Mouse (Mus musculus) lung, adult 18-20 months (tissue): ENCODE results near the gene Adprm.
A peak's percentile ranks its signal among the peaks of the same experiment; 100 is the strongest.
"Not testable (repeated sequence)": the region's sequence is repeated elsewhere in the genome, so short reads cannot be mapped to it uniquely, and the experiment has no call there.

Source experiments
- DNase-seq, 2 experiments: peaks; one replicate each; pipeline ENCODE4 v3.0.0; 2022; ENCODE audit warnings: mixed read lengths in 2 of 2

Adprm gene

DNA sequence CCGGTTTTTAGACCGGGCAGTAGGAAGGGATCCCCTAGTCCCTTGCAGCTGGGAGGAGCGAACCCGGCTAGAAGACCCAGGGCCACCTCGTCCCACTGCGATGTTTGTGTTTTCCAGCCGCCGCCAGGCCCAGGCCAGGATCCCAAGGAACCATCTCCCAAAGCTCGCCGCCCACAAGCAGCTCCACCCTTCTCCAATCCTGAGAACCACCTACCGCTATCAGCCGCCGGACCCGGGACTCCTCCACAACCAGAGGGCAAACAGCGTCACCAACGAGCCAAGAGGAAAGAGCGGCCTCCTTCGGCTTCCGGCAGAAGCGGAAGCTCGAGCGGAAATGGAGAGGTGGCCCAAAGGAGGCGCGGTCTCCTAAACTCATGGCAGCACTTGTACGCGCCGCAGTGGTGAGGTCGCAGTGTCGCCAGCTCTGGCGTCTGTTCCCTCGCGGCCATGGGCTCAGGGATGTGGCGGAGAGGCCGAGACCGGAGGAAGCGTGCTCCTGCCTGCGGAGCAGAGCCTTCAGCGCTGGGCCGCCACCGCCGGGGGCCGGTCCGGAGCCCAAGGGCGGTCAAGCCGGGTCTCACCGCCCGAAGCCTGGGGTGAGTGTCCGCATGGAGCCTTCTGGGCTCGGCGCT, at the start of gene Adprm, which contains the start of gene Sco1:
Adprm (minus strand) TSS at position 274 of the 632 bp plus-strand sequence.
Sco1 (plus strand) TSS at position 350 of the 632 bp plus-strand sequence.
- peak; percentile 93 to 95 for DNase-seq

DNA sequence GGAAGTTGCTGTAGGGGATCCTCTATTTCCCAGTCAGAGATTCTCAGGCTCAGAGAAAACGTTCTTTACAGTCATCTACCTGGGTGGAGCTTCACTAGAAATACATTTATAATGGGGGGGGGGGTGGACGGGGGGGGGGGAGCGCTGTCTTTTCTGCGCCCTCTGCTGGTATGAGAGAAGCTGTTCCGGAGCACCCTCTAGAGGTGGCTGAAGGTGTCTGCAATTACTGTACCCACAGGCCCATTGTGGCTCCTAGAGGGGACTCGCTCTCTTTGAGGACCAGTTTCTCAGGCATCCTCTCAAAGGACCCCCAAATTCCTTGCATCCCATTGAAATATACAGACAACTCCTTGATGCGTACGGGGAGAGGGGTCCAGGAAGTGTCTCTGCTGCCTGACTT, 49.3 kb upstream of the Adprm start:
- DNase-seq, result peak; percentile 34 to 48

DNA sequence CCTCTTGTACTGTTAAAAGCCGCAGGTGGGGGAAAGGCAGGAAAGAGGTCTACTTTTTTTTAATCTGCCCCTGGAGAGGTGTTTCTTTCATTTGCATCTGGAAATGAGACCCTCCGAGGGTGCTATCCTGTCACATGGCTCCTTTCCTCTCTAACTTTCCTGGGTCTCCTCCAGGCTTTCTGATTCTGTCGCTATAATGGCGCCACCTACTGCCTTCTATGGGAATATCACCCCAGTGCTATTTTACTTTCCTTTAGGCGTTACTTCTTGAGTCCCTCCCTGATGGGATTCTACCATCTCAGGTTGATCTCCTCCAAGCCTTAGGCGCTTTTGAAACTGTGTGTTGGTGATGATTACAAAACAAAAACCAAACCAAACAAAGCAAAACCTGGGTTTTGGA, 47.8 kb upstream of the Adprm start:
- peak in 1 of 2 experiments; percentile 28 for DNase-seq

DNA sequence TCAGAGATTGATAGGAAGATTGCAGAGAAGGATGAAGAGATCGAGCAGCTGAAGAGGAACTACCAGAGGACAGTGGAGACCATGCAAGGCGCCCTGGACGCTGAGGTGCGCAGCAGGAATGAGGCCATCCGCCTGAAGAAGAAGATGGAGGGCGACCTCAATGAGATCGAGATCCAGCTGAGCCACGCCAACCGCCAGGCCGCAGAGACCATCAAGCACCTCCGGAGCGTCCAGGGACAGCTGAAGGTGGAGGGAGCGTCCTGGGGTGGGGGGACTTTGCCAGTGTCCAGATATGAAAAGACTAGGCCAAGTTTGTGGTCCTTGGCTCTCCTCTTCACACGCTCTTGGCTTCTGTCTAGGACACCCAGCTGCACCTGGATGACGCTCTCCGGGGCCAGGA, 46.8 kb upstream of the Adprm start:
- no peak for DNase-seq

DNA sequence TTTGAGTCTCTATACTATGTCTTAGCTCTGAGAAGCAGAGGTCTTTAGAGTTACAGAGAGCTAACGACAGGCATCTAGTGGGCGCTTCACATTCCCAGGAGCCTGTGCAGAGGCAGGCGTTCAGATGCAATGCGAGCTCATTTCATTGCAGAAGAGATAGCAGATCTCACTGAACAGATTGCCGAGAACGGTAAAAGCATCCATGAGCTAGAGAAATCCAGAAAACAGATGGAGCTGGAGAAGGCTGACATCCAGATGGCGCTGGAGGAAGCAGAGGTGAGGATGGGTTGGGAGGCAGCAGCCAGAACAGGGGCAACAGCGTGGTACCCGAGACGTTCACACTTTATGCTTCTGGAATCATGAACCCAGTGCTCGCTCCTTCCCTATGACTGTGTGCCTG, 46.0 kb upstream of the Adprm start:
- DNase-seq, result no peak

DNA sequence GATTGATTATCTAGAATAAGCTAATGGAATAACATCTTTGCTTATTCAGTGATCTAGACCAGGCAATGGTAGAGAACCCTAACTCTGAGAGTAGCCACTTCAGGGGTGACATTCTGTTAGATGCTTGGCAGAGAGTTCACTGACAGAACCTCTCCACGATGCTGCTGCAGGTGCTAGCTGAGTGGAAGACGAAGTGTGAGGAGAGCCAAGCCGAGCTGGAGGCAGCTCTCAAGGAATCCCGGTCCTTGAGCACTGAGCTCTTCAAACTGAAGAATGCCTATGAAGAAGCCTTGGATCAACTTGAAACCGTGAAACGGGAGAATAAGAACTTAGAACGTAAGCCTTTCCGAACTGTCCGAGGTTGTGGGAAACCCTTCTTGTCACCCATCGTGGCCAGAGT, 45.3 kb upstream of the Adprm start:
- DNase-seq, result no peak

DNA sequence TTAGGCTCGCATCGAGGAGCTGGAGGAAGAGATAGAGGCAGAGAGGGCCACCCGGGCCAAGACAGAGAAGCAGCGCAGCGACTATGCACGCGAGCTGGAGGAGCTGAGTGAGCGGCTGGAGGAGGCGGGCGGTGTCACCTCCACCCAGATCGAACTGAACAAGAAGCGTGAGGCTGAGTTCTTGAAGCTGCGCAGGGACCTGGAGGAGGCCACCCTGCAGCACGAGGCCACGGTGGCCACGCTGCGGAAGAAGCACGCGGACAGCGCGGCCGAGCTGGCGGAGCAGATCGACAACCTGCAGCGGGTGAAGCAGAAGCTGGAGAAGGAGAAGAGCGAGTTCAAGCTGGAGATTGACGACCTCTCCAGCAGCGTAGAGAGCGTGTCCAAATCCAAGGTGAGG, 42.1 kb upstream of the Adprm start:
- DNase-seq, result no peak

DNA sequence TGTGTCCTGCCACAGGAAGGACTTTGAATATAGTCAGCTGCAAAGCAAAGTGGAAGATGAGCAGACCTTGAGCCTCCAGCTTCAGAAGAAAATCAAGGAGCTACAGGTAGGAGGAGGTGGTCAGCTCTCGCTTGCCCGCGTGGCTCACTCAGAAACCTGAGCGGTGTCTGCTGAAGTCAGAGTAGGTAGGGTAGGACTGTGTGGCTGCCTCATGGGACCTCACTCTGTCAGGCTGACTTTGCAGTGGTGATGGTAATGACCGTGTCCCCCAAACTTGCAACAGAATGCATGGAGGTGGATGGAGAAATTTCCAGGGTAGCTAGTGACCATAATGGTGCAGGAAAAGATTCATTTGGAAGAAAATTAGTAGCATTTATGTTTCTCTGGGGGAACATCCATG, 41.3 kb upstream of the Adprm start:
- DNase-seq, result no peak

DNA sequence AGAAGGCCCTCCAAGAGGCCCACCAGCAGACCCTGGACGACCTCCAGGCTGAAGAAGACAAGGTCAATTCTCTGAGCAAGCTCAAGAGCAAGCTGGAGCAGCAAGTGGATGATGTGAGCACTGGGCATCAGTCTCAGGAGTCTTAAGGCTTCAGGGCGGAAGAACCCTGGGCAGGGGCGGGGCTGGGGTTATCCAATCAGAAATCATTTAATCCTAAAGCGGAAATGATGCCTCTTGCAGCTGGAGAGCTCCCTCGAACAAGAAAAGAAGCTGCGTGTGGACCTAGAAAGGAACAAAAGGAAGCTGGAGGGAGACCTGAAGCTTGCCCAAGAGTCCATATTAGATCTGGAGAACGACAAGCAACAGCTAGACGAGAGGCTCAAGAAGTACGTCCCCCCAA, 40.8 kb upstream of the Adprm start:
- DNase-seq, result no peak

DNA sequence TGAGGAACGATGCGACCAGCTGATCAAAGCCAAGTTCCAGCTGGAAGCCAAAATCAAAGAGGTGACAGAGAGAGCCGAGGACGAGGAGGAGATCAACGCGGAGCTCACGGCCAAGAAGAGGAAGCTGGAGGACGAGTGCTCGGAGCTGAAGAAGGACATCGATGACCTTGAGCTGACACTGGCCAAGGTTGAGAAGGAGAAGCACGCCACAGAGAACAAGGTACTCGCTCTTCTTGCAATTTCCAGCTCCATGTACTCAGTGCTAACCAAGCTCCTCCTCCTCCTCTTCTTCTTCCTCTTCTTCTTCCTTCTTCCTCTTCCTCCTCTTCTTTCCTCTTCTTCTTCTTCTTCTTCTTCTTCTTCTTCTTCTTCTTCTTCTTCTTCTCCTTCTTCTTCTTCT, 40.0 kb upstream of the Adprm start:
- DNase-seq, result not testable (repeated sequence)

DNA sequence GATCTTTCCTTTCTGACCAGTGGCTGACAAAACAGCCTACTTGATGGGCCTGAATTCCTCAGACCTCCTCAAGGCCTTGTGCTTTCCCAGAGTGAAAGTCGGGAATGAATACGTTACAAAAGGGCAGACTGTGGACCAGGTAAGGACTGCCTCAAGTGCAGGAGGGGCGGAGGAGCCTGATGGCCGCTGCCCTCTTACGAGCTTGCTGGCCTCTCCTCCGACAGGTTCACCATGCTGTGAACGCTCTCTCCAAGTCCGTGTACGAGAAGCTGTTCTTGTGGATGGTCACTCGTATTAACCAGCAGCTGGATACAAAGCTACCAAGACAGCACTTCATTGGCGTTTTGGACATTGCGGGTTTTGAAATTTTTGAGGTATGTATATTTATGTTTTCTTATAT, 34.8 kb upstream of the Adprm start:
- no peak for DNase-seq

DNA sequence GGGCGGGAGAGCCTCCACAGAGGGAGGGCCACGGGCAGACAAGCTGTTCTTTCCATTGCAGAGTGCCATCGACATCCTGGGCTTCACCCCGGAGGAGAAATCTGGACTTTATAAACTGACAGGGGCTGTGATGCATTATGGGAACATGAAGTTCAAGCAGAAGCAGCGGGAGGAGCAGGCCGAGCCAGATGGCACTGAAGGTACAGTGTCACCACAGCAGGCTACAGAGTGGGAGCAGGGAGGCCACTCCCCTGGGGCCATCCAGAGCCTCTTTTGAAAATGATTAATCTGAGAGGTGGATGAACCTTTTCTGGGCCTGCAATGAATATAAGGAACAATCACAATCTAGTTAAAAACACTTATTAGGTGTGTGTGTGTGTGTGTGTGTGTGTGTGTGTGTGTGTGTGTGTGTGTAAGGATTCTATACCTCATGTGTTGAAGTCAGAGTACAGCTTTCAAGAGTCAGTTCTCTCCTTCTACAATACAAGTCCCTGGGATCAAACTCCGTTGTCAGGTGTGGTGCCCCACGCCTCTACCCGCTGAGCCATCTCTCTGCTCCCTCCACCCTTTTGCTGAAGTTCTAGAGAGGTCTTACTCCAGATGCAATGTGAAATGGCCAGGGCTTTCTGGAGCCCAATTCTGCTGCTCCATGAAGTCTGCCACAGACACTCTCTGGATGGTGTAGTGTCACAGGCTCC, 34.2 kb upstream of the Adprm start:
- DNase-seq, result no peak

DNA sequence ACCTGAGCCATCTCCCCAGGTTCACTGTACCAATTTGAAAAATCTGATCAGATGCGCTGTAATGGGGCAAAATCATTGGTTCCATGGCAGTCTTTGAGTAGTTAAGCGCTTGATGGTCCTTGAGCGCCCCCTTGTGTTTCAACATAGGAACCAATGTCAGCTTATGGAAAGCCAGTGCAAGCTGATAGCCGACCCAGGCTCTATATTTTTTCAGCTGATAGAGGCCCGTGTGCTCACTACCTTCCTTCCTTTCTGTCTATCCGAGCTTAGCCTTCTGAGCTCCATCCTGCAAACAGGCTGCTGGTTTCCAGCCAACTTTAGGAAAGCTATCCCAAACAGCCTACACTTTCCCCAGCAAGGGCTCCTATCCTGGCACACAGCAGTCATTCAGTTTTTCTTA, 33.1 kb upstream of the Adprm start:
- peak; percentile 49 to 71 for DNase-seq

DNA sequence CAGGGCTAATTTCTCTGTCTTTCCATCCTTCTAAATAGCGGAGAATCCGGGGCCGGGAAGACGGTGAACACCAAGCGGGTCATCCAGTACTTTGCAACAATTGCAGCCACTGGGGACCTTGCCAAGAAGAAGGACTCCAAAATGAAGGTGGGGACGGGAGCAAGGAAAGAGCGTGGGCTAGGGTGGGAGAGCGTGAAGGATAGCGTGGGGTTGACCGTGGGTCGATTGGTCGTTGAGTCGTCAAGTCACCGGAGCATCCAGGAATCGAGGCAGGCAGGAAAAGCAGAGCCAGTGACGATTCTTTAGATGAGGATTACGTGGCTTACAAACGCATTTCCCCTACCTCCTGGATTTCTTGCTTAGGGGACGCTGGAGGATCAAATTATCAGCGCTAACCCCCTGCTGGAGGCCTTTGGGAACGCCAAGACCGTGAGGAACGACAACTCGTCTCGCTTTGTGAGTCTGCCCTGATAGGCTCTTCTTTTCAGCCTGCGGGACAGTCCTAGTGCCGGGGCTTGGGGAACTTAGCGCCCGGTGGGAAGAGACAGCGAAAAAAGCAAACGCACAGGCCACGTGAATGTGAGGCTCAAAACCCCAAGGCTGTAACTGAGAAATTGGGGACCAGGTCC, 31.4 kb upstream of the Adprm start:
- DNase-seq, result no peak

DNA sequence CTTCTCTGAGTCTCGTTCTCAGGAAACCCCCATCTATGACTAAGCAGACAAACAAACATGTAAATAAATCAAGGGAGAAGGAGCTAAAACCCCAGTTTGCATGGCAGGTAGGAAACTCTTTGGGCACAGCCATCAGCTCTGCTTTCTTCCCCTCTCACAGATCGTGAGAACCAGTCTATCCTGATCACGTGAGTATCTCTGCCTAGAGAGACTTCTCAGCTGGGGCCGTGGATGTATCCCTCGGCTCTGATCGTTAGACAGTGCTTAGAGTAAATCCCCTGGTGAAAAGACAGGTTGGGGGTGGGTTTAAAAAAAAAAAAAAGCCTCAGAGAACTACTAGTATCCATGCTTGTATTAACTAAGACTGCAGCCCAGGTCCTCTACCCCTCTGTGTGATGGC, 30.8 kb upstream of the Adprm start:
- no peak for DNase-seq

DNA sequence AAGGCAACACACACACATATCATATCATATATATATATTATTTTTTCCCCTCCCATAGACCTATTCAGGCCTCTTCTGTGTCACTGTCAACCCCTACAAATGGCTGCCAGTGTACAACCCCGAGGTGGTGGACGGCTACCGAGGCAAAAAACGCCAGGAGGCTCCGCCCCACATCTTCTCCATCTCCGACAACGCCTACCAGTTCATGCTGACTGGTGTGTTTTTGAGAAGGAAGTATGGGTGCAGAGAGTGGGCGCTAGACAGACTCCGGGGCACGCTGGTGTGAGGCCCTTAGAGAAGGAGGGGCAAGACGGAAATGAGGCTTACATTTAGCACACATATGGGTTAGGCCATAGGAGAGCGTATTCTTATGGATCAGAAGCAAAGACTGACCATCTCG, 30.4 kb upstream of the Adprm start:
- no peak for DNase-seq

DNA sequence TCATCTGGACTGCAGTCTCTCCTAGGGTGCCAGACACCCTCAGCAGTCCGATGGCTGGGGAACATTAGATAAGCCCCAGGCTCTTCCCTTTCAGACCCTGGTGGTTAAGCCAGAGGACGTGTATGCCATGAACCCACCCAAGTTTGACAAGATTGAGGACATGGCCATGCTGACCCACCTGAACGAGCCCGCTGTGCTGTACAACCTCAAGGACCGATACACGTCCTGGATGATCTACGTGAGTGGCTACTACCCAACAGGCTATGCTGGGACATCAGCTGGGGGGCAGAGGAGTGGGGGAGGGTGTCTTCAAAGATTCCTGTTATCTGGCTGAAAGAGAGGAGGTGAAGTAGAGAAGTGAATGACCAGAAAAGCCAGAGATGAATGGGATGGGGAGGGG, 29.8 kb upstream of the Adprm start:
- DNase-seq, result no peak

DNA sequence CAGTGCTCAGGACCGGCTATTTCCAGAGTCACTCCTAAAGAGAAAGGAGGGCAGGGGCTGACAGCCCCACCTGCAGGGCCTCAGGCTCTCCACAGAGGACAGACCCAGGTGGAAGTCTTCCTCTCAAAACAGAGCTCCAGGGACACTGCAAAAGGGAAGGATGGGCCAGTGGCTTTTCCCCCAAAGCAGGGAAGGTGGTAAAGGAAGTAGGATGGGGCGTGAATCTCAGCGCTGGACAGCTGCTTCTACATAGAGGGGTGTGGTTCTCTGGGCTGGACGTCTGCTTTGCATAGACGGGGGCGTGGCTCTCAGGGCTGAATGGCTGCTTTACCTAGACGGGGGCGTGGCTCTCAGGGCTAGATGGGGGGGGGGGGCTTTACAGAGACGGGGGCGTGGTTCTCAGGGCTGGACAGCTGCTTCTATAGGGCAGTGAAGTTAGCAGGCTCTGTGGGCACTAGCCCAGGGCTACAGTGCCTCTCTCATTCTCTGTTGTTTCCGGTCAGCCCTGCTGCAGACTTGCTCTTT, 28.8 kb upstream of the Adprm start:
- peak; percentile 57 to 70 for DNase-seq

DNA sequence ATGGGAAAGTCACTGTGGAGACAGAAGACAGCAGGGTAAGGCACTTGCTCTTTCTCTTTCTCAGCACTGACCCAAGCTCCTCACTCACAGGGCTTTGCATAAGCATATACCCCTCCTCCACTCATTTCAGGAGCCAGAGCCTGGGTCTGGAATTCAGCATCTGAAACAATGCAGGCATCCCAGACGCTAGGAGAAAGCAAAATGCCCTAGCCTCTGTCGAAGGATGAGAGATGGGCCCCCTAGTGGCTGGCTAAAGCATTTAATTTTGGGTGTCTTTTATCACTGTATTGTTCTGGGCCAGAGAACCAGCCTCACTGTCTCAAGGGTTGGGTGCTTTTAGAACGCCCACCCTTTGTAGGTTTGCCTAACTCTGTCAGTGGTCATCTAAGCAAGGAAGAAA, 27.8 kb upstream of the Adprm start:
- peak; percentile 22 to 52 for DNase-seq

DNA sequence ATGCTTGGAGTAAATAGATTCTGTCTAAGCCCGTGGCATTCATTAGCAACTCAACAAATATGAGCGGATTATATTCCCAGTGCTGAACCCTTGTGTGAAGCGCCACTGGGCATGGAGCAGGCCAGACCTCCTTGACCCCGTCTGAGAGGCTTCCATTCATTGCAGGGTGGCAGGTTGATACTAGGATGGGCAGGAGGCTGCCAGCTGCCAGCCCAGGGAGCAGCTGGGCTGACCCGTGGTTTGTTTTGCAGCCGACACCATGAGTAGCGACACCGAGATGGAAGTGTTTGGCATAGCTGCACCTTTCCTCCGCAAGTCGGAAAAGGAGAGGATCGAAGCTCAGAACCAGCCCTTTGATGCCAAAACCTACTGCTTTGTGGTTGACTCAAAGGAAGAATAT, 27.3 kb upstream of the Adprm start:
- no peak for DNase-seq

DNA sequence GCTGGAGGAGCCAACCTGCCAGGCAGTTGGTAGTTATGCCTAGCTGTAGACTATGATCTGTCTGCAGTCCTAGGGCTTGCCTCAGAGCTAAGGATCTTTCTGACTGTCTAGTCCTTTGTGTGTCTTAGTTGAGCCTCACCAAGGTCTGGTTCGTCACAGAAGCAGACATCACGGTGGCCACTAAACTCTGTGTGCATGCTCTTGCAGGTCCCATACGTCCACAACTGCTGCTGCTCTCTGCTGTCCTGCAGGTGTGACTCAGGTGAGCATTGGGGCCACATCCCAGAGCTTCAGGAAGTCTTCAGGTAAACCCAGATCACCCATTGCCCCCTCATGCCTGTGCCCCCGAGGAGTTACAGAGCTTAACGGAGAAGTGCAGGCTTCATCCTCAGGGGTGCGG, 26.5 kb upstream of the Adprm start:
- no peak for DNase-seq

DNA sequence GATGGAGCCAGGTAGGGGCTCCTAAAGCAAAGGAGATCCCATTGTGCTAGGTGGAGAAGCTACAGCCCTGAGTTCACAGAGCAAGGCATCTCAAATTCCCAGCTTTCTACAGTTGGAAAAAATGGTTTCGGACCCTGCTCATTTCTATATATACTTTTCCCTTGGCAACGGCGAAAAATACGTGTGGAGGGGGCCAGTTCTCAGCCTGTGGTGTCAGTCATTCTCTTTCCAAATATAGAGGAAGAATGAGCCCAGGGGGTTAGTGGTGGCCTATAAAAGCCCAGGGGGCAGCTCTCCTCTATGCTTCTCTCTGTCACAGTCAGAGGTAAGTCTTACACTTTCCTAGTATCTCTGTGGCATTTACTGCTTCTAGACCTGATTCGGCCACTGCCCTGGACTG, 25.6 kb upstream of the Adprm start, which contains the start of gene Myh3:
Myh3 (plus strand) TSS at position 301 of the 400 bp plus-strand sequence.
- no peak for DNase-seq

DNA sequence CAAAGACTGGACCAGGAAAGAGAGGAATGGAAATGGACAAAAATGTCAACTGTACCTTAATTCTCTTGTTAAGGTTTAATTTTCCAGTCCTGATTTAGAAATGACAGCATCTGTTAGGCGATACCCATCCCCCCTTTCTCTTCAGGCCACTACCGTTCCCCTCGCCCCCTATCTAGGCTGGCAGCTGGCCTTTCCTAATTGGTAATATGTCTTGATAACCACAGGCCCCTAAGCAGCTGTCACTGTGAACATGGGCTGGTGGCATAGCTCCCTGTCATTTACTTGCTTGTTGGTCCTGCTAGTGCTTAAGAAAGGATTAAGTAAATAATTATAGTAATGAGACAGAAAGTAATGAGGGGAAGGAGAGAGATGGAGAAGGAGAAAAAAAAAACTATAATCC, 25.0 kb upstream of the Adprm start:
- no peak for DNase-seq

DNA sequence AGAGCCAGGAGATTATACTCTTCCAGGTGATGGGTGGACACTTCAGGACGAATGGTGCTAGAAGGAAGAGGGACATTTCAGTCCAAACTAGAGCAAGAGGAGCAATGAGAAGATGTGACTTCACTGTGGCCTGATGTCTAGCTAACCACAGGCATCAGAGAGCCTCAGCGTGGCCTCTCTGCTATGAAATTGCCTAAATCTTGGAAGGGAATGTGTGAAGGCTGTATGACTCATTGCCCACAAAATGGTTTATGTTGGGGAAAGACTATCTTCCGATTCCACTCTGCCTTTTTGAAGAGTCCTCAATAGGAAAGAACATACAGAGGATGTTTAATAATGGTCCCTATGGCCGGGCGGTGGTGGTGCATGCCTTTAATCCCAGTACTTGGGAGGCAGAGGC, 24.4 kb upstream of the Adprm start:
- no peak for DNase-seq
